Mouse (Mus musculus) embryonic facial prominence, embryonic 12.5 days (tissue): ENCODE measurements around the gene Mpig6b. TPM values are rescaled to one million over a fixed set of nuclear protein-coding genes. Genes with fewer than 3 reads are reported as not detected.

Experiments used
- ATAC-seq: fragments of 200-750 bp; cut with Nextera tagmentation; 2 replicates; pipeline ENCODE4 v1.8.0; 2017; ENCODE audit not compliant: insufficient number of reproducible peaks, insufficient read depth, low FRiP score, low TSS enrichment
- H3K27ac ChIP-seq: fragments of 300-500 bp; sonication (generic); 2 replicates; pipeline ENCODE4 v1.5.1; 2016; ENCODE audit warnings: mild to moderate bottlenecking
- H3K27me3 ChIP-seq: fragments of 300-500 bp; sonication (generic); 2 replicates; pipeline ENCODE4 v1.6.1; 2016; ENCODE audit warnings: mild to moderate bottlenecking, moderate library complexity
- H3K36me3 ChIP-seq: fragments of 300-500 bp; sonication (generic); 2 replicates; pipeline ENCODE4 v1.6.1; 2016; ENCODE audit warnings: mild to moderate bottlenecking
- H3K4me1 ChIP-seq: fragments of 300-500 bp; sonication (generic); 2 replicates; pipeline ENCODE4 v1.6.1; 2016
- H3K4me2 ChIP-seq: fragments of 300-500 bp; sonication (generic); replicated peaks from 2 replicates; pipeline ENCODE4 v1.6.1; 2016; ENCODE audit warnings: mild to moderate bottlenecking, moderate library complexity
- H3K4me3 ChIP-seq: fragments of 300-500 bp; sonication (generic); 2 replicates; pipeline ENCODE4 v1.5.1; 2016; ENCODE audit warnings: mild to moderate bottlenecking
- H3K9ac ChIP-seq: fragments of 300-500 bp; sonication (generic); 2 replicates; pipeline ENCODE4 v1.6.1; 2016; ENCODE audit warnings: mild to moderate bottlenecking, moderate library complexity
- H3K9me3 ChIP-seq: fragments of 300-500 bp; sonication (generic); 2 replicates; pipeline ENCODE4 v1.6.1; 2016; ENCODE audit warnings: mild to moderate bottlenecking, moderate library complexity
- WGBS: fragments of 180-500 bp; shearing (Covaris S2); methylation state at CpG from one replicate; pipeline ENCODE4 v1.1.7; 2016; 5-methylcytosine and 5-hydroxymethylcytosine counted together
- polyA plus RNA-seq: library from polyadenylated mRNA; unstranded; fragments of >200 nt; fragmentation: Nextera tagmentation; extraction: Ambion mirVana; gene quantifications from 2 replicates; pipeline ENCODE4 v1.2.1, GENCODE M21; 2016

Gene Mpig6b
- polyA plus RNA-seq, 1 experiment from 2014 or later = 0.99 TPM

DNA sequence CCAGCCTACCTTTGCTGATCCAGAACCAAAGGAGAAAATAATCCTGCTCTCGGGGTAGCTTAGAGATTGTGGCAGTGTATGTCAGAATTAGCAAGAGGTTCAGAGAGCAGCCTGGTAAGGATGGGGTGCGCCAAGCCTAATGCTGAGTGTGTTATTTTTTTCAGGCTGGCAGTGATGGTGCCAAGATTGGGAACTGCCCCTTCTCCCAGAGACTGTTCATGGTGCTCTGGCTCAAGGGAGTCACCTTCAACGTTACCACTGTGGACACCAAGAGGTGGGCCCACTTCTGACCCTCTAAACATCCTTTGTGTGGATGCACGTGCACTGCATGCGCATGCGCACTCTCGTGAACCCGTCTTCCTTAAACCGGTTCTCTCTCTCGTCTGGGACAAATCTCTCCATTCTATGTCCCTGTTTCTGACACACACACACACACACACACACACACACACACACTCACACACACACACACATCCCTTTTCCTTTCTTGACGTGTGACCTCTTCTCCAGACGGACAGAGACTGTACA lies 13.6 kb downstream of the Mpig6b start:
- Histone ChIP-seq H3K4me2 (peak overlapping the region; percentile 92), H3K27ac (peak overlapping the region; percentile 98), H3K27me3 (no peaks in the 10 kb centered on the region), H3K9ac (peak overlapping the region; percentile 83), H3K36me3 (peaks cover 40% of the 10 kb centered on the region), H3K9me3 (no peaks in the 10 kb centered on the region), H3K4me3 (peak overlapping the region; percentile 62), H3K4me1 (peaks cover 37% of the 10 kb centered on the region)
- no peak for ATAC-seq
- WGBS = 75% methylated on average over 12 of the region's 12 CpGs

- Histone ChIP-seq H3K36me3 (peaks cover 37% of the 10 kb centered on the region), H3K4me2 (peak overlapping the region; percentile 92), H3K4me3 (peak overlapping the region; percentile 62), H3K9ac (peak overlapping the region; percentile 83), H3K27ac (peak overlapping the region; percentile 98), H3K9me3 (no peaks in the 10 kb centered on the region), H3K27me3 (no peaks in the 10 kb centered on the region), H3K4me1 (peaks cover 43% of the 10 kb centered on the region)
- ATAC-seq = no peak
- WGBS = 1% methylated on average over 18 of the region's 21 CpGs
These were observed 14.6 kb downstream of the Mpig6b start for GRCm38 (mm10) chr17:35051156-35052086.

- Histone ChIP-seq H3K36me3 (peaks cover 27% of the 10 kb centered on the region), H3K4me3 (peak overlapping the region; percentile 62), H3K4me2 (peak overlapping the region; percentile 92), H3K9ac (peak overlapping the region; percentile 83), H3K9me3 (no peaks in the 10 kb centered on the region), H3K4me1 (peaks cover 43% of the 10 kb centered on the region), H3K27me3 (no peaks in the 10 kb centered on the region), H3K27ac (peak overlapping the region; percentile 98)
- peak; percentile 9; the same call in 1 of the 2 replicates for ATAC-seq
- under 1% methylated on average over 27 of the region's 27 CpGs for WGBS
These were observed 15.7 kb downstream of the Mpig6b start for GRCm38 (mm10) chr17:35050126-35050750.

- Histone ChIP-seq H3K27ac (peak within 1 kb of the TSS; percentile 98), H3K9me3 (no peaks in the 10 kb centered on the region), H3K27me3 (no peaks in the 10 kb centered on the region), H3K36me3 (peaks cover 22% of the 10 kb centered on the region), H3K4me2 (peak within 1 kb of the TSS; percentile 92), H3K9ac (peak within 1 kb of the TSS; percentile 83), H3K4me3 (peak within 1 kb of the TSS; percentile 62), H3K4me1 (peaks cover 43% of the 10 kb centered on the region)
- 5% methylated on average over 11 of the region's 11 CpGs for WGBS
- peak; percentile 31; the same call in 1 of the 2 replicates for ATAC-seq
These were observed 16.4 kb downstream of the Mpig6b start, which contains the start of gene Clic1 for GRCm38 (mm10) chr17:35049561-35050016. Gene Clic1 (plus strand): TSS chr17:35049966.

- Histone ChIP-seq H3K36me3 (peaks cover 18% of the 10 kb centered on the region), H3K9ac (0 out of 2 replicates have a peak overlapping the region, but pooled peaks have one; percentile 83), H3K4me1 (peaks cover 43% of the 10 kb centered on the region), H3K9me3 (no peaks in the 10 kb centered on the region), H3K4me2 (peak overlapping the region; percentile 92), H3K4me3 (no peak overlapping the region; the same call in 1 of the 2 replicates), H3K27me3 (no peaks in the 10 kb centered on the region), H3K27ac (peak overlapping the region; percentile 98)
- WGBS = 73% methylated on average over 5 of the region's 5 CpGs
- no peak for ATAC-seq
These were observed 17.0 kb downstream of the Mpig6b start for GRCm38 (mm10) chr17:35048932-35049440.

- Histone ChIP-seq H3K9ac (no peak overlapping the region), H3K9me3 (no peaks in the 10 kb centered on the region), H3K4me1 (peaks cover 43% of the 10 kb centered on the region), H3K36me3 (peaks cover 11% of the 10 kb centered on the region), H3K4me3 (no peak overlapping the region), H3K4me2 (no peak overlapping the region), H3K27ac (peak overlapping the region; percentile 58), H3K27me3 (no peaks in the 10 kb centered on the region)
- WGBS = 40% methylated on average over 11 of the region's 11 CpGs
- no peak for ATAC-seq
These were observed 17.6 kb downstream of the Mpig6b start for GRCm38 (mm10) chr17:35048149-35048931.

GRCm38 (mm10) chr17:35047688-35048087 lies 18.3 kb downstream of the Mpig6b start:
- peaks cover 5% of the 10 kb centered on the region for H3K36me3 ChIP-seq
- no peaks in the 10 kb centered on the region for H3K27me3 ChIP-seq
- H3K27ac ChIP-seq = peak overlapping the region; percentile 58
- 54% methylated on average over 1 of the region's 1 CpGs for WGBS
- no peaks in the 10 kb centered on the region for H3K9me3 ChIP-seq
- ATAC-seq = no peak
- H3K4me1 ChIP-seq = peaks cover 41% of the 10 kb centered on the region
- no peak overlapping the region for H3K4me2 ChIP-seq
- H3K4me3 ChIP-seq = no peak overlapping the region
- no peak overlapping the region for H3K9ac ChIP-seq

- WGBS = 3% methylated on average over 33 of the region's 33 CpGs
These were observed 19.1 kb downstream of the Mpig6b start, which contains the start of gene Msh5 for GRCm38 (mm10) chr17:35046681-35047455. Gene Msh5 (minus strand): TSS chr17:35046745.

DNA sequence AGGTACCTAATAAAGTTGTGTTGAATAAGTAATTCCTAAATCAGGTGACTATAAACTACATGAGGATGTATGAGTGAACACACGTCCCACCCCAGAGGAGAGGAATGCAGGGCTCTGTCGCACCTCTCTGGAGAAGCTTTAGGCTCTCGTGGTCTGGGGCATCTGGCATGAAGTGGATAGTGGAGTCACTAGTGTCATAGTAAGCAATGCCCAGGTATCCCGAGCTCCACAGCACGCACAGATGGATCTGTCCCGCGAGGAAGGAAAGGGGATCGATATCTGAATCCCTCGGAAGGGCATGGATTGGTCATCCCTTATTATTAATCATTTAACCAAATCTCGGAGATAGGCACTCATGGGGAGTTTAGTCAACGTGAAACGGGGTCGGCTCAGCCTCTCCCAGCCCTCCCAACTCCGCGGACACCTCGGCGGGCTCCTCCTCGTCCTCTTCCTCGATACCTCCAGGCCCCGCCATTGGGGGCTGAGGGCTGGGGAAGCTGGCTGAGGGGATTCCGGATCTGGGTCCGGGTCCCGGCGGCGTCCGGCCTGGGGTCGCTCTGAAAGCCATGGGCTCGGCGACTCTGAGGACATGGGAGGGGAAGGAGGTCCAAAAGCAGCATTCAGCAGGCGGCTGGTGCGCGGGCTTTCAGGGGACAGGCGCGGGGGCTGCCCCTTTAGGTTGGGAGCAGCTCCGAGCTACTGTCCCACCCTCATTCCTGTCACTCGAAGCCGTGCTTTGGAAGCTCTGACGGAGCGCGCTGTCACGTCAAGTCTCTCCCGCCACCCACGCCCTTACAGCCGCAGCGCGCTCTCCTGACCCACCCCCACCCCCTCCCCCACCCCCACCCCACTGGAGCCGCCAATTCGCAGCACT lies 19.9 kb downstream of the Mpig6b start:
- ATAC-seq = peak; percentile 64
- peaks cover 29% of the 10 kb centered on the region for H3K4me1 ChIP-seq
- 6% methylated on average over 34 of the region's 48 CpGs for WGBS

More at GRCm38 (mm10) chr17:35046681-35047455, 19.1 kb downstream of the Mpig6b start, which contains the start of gene Msh5:
- H3K9me3 ChIP-seq = no peaks in the 10 kb centered on the region
- peaks cover 33% of the 10 kb centered on the region for H3K4me1 ChIP-seq
- no peaks in the 10 kb centered on the region for H3K27me3 ChIP-seq
- peak within 1 kb of the TSS; percentile 86 for H3K27ac ChIP-seq
- peak within 1 kb of the TSS; percentile 85 for H3K9ac ChIP-seq
- H3K36me3 ChIP-seq = no peaks in the 10 kb centered on the region
- peak within 1 kb of the TSS; percentile 55 for H3K4me3 ChIP-seq
- H3K4me2 ChIP-seq = peak within 1 kb of the TSS; percentile 96
- peak; percentile 91 for ATAC-seq

More for the DNA sequence above, 19.9 kb downstream of the Mpig6b start:
- H3K36me3 ChIP-seq = no peaks in the 10 kb centered on the region
- H3K27ac ChIP-seq = peak overlapping the region; percentile 86
- H3K9ac ChIP-seq = peak overlapping the region; percentile 85
- H3K4me3 ChIP-seq = peak overlapping the region; percentile 55
- no peaks in the 10 kb centered on the region for H3K9me3 ChIP-seq
- H3K27me3 ChIP-seq = no peaks in the 10 kb centered on the region
- peak overlapping the region; percentile 96 for H3K4me2 ChIP-seq
